Mouse (Mus musculus): ENCODE measurements around the gene Rtn4rl1.

- TF ChIP-seq CTCF (IDR thresholded peaks at IDR 0.05; ENCODE audit: low read depth) (no peak), EP300 (optimal IDR thresholded peaks at IDR 0.05) (no peak)
Measured at GRCm38 (mm10) chr11:75280435-75281001, 86.9 kb downstream of the Rtn4rl1 start.

All from stomach, postnatal 0 days (tissue).